Mouse (Mus musculus): ENCODE data around the gene Hsd11b1. TPM values are rescaled to one million over a fixed set of nuclear protein-coding genes. Genes with fewer than 3 reads are reported as not detected.

Hsd11b1 gene
- polyA plus RNA-seq, 1 experiment, result not detected

DNA sequence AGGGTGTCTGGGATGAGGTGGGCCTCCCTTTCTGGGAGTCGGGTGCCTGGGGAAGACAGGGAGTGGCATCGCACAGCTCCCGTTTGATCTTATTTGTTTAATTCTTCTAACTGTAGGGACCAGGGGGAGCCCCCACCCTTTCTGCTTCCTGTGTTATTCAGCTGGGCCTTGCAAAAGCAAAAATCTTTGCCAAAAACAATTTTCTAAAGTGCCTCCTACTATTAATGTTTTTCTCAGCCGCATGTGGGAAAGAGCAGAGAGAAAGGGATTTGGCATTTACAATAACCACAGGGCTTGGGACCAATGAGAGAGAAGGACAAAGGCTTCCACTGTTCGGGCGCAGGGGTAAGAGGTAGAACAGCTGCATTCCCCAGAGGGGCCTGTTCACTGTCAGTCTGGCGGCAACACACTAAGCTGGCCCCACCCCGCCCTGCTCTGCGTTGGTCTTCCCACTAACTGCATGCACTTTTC, 74.7 kb downstream of the Hsd11b1 start:
- H3K4me1 ChIP-seq (ENCODE audit: control insufficient read depth, insufficient read depth, low read length), result no peaks in the 10 kb centered on the region
- no peaks in the 10 kb centered on the region for H3K9me3 ChIP-seq (replicated peaks; ENCODE audit: control insufficient read depth, insufficient read depth, low read length, poor library complexity, severe bottlenecking)
- TF ChIP-seq POLR2A (IDR thresholded peaks at IDR 0.05; ENCODE audit: insufficient read depth, low read length), result no peak
- no peak for TF ChIP-seq EP300 (IDR thresholded peaks at IDR 0.05; ENCODE audit: insufficient read depth, low read depth, low read length)
- TF ChIP-seq CTCF (IDR thresholded peaks at IDR 0.05; ENCODE audit: low read depth, low read length), result no peak
- no peaks in the 10 kb centered on the region for H3K27me3 ChIP-seq (ENCODE audit: control insufficient read depth, insufficient read depth, low read length, poor library complexity, severe bottlenecking)
- no peak overlapping the region for H3K4me3 ChIP-seq (ENCODE audit: low read depth, low read length)
- H3K27ac ChIP-seq (ENCODE audit: insufficient read depth, low read length), result no peak overlapping the region
- H3K36me3 ChIP-seq (ENCODE audit: control insufficient read depth, insufficient read depth, low read length, poor library complexity, severe bottlenecking), result no peaks in the 10 kb centered on the region
- no peak overlapping the region for H3K9ac ChIP-seq (ENCODE audit: low read depth, poor library complexity, severe bottlenecking)

DNA sequence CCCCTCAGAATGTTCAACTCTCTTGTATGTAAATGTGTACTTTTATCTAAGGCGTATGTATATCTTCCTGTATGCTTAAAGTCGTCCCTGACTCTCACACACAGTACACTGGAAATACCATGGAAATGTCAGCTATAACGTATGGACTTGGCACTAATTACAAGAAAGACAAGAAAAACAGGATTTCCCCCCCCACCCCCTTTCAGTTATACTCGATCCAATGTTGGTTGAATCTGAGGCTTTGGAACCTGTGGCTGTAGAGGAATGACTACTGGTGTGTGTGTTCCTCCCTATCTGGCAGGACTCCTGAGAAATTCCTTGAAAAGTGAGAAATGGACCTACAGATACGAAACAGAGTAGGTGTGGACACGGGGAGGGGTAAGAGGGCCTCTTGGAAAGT, 75.6 kb downstream of the Hsd11b1 start:
- Histone ChIP-seq H3K27me3 (ENCODE audit: control insufficient read depth, insufficient read depth, low read length, poor library complexity, severe bottlenecking) (no peaks in the 10 kb centered on the region), H3K4me3 (ENCODE audit: low read depth, low read length) (no peak overlapping the region), H3K9ac (ENCODE audit: low read depth, poor library complexity, severe bottlenecking) (no peak overlapping the region), H3K27ac (ENCODE audit: insufficient read depth, low read length) (no peak overlapping the region), H3K4me1 (ENCODE audit: control insufficient read depth, insufficient read depth, low read length) (no peaks in the 10 kb centered on the region), H3K36me3 (ENCODE audit: control insufficient read depth, insufficient read depth, low read length, poor library complexity, severe bottlenecking) (no peaks in the 10 kb centered on the region), H3K9me3 (replicated peaks; ENCODE audit: control insufficient read depth, insufficient read depth, low read length, poor library complexity, severe bottlenecking) (no peaks in the 10 kb centered on the region)
- TF ChIP-seq EP300 (IDR thresholded peaks at IDR 0.05; ENCODE audit: insufficient read depth, low read depth, low read length) (no peak), POLR2A (IDR thresholded peaks at IDR 0.05; ENCODE audit: insufficient read depth, low read length) (no peak), CTCF (IDR thresholded peaks at IDR 0.05; ENCODE audit: low read depth, low read length) (no peak)

DNA sequence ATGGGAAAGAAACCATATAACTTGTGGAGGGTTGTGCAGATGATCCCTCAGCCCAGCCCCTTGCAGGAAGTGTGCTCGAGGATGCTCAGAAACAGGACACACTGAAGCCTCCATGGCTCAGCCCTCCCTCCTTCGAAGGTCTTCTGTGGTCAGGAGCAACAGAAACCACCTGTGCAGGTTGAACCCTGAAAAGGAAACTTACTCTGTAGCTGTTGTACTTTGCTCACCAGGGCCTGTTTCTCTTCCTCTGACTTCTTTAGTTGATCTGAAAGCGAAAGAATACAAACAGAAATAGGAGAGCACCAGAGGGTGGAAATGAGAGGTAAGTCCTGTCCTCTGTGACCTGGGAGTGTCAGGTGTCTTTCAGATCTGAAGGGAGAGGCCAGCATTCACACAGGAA, 82.8 kb downstream of the Hsd11b1 start:
- Histone ChIP-seq H3K9ac (ENCODE audit: low read depth, poor library complexity, severe bottlenecking) (no peak overlapping the region), H3K4me3 (ENCODE audit: low read depth, low read length) (no peak overlapping the region), H3K27me3 (ENCODE audit: control insufficient read depth, insufficient read depth, low read length, poor library complexity, severe bottlenecking) (no peaks in the 10 kb centered on the region), H3K9me3 (replicated peaks; ENCODE audit: control insufficient read depth, insufficient read depth, low read length, poor library complexity, severe bottlenecking) (no peaks in the 10 kb centered on the region), H3K27ac (ENCODE audit: insufficient read depth, low read length) (no peak overlapping the region), H3K4me1 (ENCODE audit: control insufficient read depth, insufficient read depth, low read length) (no peaks in the 10 kb centered on the region), H3K36me3 (ENCODE audit: control insufficient read depth, insufficient read depth, low read length, poor library complexity, severe bottlenecking) (no peaks in the 10 kb centered on the region)
- no peak for TF ChIP-seq CTCF (IDR thresholded peaks at IDR 0.05; ENCODE audit: low read depth, low read length)

DNA sequence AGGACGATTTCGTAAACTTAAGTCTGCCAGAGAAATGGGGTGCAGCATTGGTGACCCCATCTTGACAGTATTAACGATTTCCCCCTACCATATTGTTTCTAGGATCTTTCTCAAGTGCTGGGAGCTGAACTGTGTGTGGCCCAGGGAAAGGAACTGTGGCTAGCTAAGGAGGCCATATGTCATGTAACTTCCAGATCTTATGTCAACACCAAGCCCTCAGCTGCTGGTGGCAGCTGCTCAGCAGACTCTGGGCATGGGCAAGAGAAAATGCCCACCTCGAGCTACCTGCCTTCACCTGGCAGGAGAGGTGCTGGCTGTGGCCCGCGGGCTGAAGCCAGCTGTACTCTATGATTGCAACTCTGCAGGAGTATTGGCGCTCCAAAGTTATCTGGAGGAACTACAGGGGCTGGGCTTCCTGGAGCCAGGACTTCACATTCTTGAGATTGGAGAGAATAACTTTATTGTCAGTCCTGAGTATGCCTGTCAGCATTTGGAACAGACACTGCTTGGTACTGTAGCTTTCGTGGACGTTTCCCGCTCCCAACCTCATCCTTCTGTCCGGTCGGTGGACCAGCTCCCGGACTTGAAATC, 89.6 kb downstream of the Hsd11b1 start:
- no peaks in the 10 kb centered on the region for H3K27me3 ChIP-seq (ENCODE audit: control insufficient read depth, insufficient read depth, low read length, poor library complexity, severe bottlenecking)
- H3K36me3 ChIP-seq (ENCODE audit: control insufficient read depth, insufficient read depth, low read length, poor library complexity, severe bottlenecking), result no peaks in the 10 kb centered on the region
- H3K4me1 ChIP-seq (ENCODE audit: control insufficient read depth, insufficient read depth, low read length), result no peaks in the 10 kb centered on the region
- H3K9ac ChIP-seq (ENCODE audit: low read depth, poor library complexity, severe bottlenecking), result peak overlapping the region; percentile 74
- no peak for TF ChIP-seq POLR2A (IDR thresholded peaks at IDR 0.05; ENCODE audit: insufficient read depth, low read length)
- TF ChIP-seq EP300 (IDR thresholded peaks at IDR 0.05; ENCODE audit: insufficient read depth, low read depth, low read length), result no peak
- no peak for TF ChIP-seq CTCF (IDR thresholded peaks at IDR 0.05; ENCODE audit: low read depth, low read length)
- no peaks in the 10 kb centered on the region for H3K9me3 ChIP-seq (replicated peaks; ENCODE audit: control insufficient read depth, insufficient read depth, low read length, poor library complexity, severe bottlenecking)
- H3K4me3 ChIP-seq (ENCODE audit: low read depth, low read length), result 0 out of 2 replicates have a peak overlapping the region, but pooled peaks have one; percentile 4
- no peak overlapping the region for H3K27ac ChIP-seq (ENCODE audit: insufficient read depth, low read length)

DNA sequence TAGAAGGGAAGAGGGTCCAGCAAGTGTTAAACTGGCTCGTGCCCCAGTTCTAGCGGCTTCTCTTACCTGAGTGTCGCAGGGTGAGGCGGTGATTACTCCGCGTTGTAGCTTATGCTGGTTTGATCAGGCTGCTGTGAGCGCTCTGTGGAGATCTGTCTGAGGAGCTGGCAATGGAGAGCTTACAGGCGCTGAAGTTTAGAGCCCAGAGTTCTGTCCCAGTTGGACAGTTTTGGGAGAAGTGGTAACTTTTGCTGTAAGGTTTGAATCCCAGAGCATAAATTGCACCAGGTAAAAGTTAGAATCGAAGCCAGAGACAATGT, 90.1 kb downstream of the Hsd11b1 start:
- Histone ChIP-seq H3K4me1 (ENCODE audit: control insufficient read depth, insufficient read depth, low read length) (no peaks in the 10 kb centered on the region), H3K9me3 (replicated peaks; ENCODE audit: control insufficient read depth, insufficient read depth, low read length, poor library complexity, severe bottlenecking) (no peaks in the 10 kb centered on the region), H3K27me3 (ENCODE audit: control insufficient read depth, insufficient read depth, low read length, poor library complexity, severe bottlenecking) (no peaks in the 10 kb centered on the region), H3K36me3 (ENCODE audit: control insufficient read depth, insufficient read depth, low read length, poor library complexity, severe bottlenecking) (no peaks in the 10 kb centered on the region), H3K9ac (ENCODE audit: low read depth, poor library complexity, severe bottlenecking) (peak overlapping the region; percentile 74), H3K4me3 (ENCODE audit: low read depth, low read length) (peak overlapping the region; percentile 94), H3K27ac (ENCODE audit: insufficient read depth, low read length) (no peak overlapping the region; the same call in 1 of the 2 replicates)
- no peak for TF ChIP-seq POLR2A (IDR thresholded peaks at IDR 0.05; ENCODE audit: insufficient read depth, low read length)
- TF ChIP-seq CTCF (IDR thresholded peaks at IDR 0.05; ENCODE audit: low read depth, low read length), result no peak
- TF ChIP-seq EP300 (IDR thresholded peaks at IDR 0.05; ENCODE audit: insufficient read depth, low read depth, low read length), result no peak

DNA sequence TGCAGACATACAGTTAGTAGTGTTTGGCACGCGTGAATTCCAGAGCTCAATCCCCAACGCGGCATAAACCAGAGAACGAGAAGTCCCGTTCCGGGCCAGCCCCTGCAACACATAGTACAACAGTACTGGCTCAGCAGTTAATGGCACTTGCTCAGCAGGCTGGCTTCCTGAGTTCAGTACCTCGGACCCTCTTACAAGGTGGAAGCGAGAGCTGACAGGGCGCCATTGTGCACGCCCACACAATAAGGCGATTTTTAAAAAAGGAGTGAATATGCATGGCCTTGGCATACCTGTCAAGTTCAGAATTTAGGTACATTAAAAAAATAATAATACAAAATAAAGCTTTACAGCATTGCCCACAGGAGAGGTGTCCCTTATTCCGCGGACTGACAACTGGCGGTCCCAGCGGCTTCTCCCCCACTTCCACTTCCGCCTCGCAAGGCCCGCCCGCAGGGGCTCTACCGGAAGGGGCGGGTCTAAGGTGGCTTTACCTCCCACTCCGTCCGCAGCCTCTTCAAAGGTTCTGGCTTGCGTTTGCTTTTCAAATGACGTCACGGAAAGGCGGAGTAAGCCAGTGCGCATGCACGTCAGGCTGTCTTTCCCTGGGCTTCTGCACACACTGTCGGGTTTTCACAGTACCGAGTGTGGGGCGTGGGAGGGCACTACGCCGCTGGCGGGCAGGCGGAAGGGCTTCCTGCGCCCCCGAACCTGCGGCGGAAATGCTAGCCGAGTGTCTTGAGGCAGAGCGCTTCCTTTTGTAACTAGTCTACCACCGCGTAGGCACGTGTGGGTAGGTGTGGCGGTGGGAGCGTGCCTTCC, 90.7 kb downstream of the Hsd11b1 start:
- H3K4me1 ChIP-seq (ENCODE audit: control insufficient read depth, insufficient read depth, low read length), result no peaks in the 10 kb centered on the region
- H3K9ac ChIP-seq (ENCODE audit: low read depth, poor library complexity, severe bottlenecking), result peak overlapping the region; percentile 74
- no peak overlapping the region; the same call in 1 of the 2 replicates for H3K27ac ChIP-seq (ENCODE audit: insufficient read depth, low read length)
- TF ChIP-seq CTCF (IDR thresholded peaks at IDR 0.05; ENCODE audit: low read depth, low read length) (no peak), POLR2A (IDR thresholded peaks at IDR 0.05; ENCODE audit: insufficient read depth, low read length) (peak; percentile 76)
- no peaks in the 10 kb centered on the region for H3K36me3 ChIP-seq (ENCODE audit: control insufficient read depth, insufficient read depth, low read length, poor library complexity, severe bottlenecking)
- no peaks in the 10 kb centered on the region for H3K9me3 ChIP-seq (replicated peaks; ENCODE audit: control insufficient read depth, insufficient read depth, low read length, poor library complexity, severe bottlenecking)
- H3K27me3 ChIP-seq (ENCODE audit: control insufficient read depth, insufficient read depth, low read length, poor library complexity, severe bottlenecking), result no peaks in the 10 kb centered on the region
- peak overlapping the region; percentile 94 for H3K4me3 ChIP-seq (ENCODE audit: low read depth, low read length)

Other genes starting within 250 kb of the Hsd11b1 start
- 12.8 and 14.7 TPM in 2 replicates for gene Syt14, start 228.3 kb downstream of the Hsd11b1 start, polyA plus RNA-seq (2011; ENCODE audit: insufficient read depth, insufficient read length, low read depth, missing spikeins)
- 66.4 and 70.6 TPM in 2 replicates for gene Diexf, start 133.8 kb downstream of the Hsd11b1 start, polyA plus RNA-seq (2011; ENCODE audit: insufficient read depth, insufficient read length, low read depth, missing spikeins)
- gene Irf6, start 111.0 kb downstream of the Hsd11b1 start, polyA plus RNA-seq (2011; ENCODE audit: insufficient read depth, insufficient read length, low read depth, missing spikeins), result 18.1 and 18.6 TPM in 2 replicates
- 9.3 and 10.9 TPM in 2 replicates for gene A130010J15Rik, start 96.0 kb downstream of the Hsd11b1 start, polyA plus RNA-seq (2011; ENCODE audit: insufficient read depth, insufficient read length, low read depth, missing spikeins)
- not detected in 2 replicates for gene Traf3ip3, start 62.4 kb downstream of the Hsd11b1 start, polyA plus RNA-seq (2011; ENCODE audit: insufficient read depth, insufficient read length, low read depth, missing spikeins)
- 6.4 and 6.7 TPM in 2 replicates for gene Lamb3, start 56.4 kb downstream of the Hsd11b1 start, polyA plus RNA-seq (2011; ENCODE audit: insufficient read depth, insufficient read length, low read depth, missing spikeins)
- not detected in 2 replicates for gene G0s2, start 9.1 kb upstream of the Hsd11b1 start, polyA plus RNA-seq (2011; ENCODE audit: insufficient read depth, insufficient read length, low read depth, missing spikeins)
- gene Camk1g, start 106.2 kb upstream of the Hsd11b1 start, polyA plus RNA-seq (2011; ENCODE audit: insufficient read depth, insufficient read length, low read depth, missing spikeins), result 0.37 and 0.54 TPM in 2 replicates

Measured in ES-Bruce4 (cell line).